Mouse (Mus musculus) E14TG2a.4 (cell line): ENCODE measurements around the gene Trib2.

ENCODE experiments used
- CTCF ChIP-seq: conservative IDR thresholded peaks from 2 replicates; pipeline ENCODE4 v1.5.1; 2014; ENCODE audit warnings: low read length
- NANOG ChIP-seq: IDR thresholded peaks from 2 replicates; pipeline ENCODE4 v1.6.1; 2014; ENCODE audit warnings: borderline replicate concordance, low read length, mixed read lengths
- POU5F1 ChIP-seq: IDR thresholded peaks from 2 replicates; pipeline ENCODE4 v1.6.1; 2014; ENCODE audit warnings: low read length, borderline replicate concordance

- TF ChIP-seq CTCF (no peak), POU5F1 (no peak), NANOG (no peak)
Observed at GRCm38 (mm10) chr12:15760684-15761083, 56.0 kb downstream of the Trib2 start.
